Mouse (Mus musculus): ENCODE data around the gene Ifit3.
"Not testable (repeated sequence)": the region's sequence is repeated elsewhere in the genome, so short reads cannot be mapped to it uniquely, and the experiment has no call there.

The Ifit3 gene

DNA sequence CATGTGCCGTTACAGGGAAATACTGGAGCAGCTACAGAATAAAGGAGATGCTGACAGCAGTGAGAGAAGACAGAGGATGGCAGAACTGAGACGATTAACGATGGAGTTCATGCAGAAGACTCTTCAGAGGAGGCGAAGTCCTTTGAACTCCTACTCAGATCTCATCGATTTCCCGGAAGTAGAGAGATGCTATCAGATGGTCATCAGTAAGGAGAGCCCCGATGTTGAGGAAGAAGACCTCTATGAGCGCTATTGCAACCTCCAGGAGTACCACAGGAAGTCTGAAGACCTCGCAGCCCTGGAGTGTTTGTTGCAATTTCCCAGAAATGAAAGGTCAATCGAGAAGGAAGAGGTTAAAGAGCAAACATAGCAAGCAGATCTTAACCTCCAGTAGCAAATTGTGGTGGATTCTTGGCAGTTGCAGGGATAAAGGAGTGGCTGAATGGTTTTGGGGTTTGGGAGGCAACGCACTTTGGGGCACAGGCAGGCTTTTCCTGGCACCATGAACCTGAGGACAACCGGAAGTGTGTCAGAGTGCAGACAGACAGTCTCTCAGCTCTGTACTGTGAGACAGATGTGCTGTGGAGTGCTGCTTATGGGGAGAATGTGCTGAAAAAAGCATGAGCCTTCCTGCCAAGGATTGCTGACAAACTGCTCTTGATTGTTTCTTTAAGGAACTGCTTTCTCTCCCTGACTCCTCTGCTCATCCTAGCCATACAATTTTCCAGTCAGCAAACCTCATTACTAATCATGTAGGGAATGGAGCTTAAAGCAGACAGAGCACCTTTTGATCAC lies 4.8 kb downstream of the Ifit3 start:
- DNase-seq (ENCODE audit: extremely low read depth, low read depth, low spot score): not testable (repeated sequence)

DNA sequence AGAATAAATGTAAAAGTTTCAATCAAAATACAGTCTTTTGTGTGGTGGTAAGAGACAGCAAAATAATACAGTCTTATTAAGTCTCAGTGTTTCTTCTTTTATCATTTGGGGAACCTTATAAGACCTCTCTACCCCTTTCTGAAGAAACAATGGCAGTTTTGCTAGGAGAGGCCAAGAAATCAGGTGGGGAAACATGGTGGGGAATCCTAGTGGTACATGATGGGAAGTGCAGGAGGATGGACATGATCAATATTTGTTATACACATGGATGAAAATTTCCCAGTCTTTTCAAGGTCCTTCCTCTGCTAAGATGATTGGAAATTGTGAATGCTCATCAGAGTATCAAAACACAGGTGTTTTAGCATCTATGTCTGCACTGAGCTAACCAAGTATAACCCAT lies 5.6 kb downstream of the Ifit3 start:
- DNase-seq (ENCODE audit: extremely low read depth, low read depth, low spot score): no peak

DNA sequence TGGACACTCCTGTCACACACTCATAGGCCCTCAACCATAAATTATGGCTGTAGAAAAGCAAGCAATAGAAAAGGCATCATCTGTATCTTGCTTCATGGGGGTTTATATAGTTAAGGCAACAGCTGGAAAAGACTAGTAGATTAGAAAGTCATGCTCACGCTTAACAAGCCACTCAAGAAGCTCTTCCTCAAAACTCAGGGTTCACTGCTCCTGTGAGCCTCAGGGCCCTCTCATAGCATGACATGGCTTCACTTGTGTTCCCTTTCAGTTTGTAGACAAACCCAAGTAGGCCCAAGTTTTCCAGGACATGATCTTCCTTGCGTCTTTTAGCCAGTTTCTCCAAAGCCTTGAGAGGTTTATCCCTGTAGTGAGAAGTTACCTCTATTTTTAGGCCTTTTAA lies 10.1 kb downstream of the Ifit3 start:
- no peak for DNase-seq (ENCODE audit: extremely low read depth, low read depth, low spot score)

DNA sequence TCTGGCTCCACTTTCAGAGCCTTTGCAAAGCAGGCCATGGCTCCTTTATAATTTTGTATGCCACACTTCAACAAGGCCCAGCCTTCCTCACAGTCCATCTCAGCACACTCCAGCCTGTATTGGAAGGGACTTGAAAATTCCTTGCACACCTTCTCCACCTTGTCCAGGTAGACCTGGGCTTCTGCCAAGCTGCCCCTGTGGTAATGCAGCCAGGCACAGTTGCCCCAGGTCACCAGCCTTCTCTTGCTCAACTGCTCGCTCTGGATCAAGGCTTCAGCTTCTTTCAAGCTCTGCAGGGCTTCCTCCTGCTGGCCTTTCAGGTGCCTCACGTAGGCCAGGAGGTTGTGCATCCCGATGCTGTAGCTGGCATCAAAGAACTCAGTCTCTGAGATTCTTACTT lies 11.2 kb downstream of the Ifit3 start:
- DNase-seq (ENCODE audit: extremely low read depth, low read depth, low spot score): not testable (repeated sequence)

DNA sequence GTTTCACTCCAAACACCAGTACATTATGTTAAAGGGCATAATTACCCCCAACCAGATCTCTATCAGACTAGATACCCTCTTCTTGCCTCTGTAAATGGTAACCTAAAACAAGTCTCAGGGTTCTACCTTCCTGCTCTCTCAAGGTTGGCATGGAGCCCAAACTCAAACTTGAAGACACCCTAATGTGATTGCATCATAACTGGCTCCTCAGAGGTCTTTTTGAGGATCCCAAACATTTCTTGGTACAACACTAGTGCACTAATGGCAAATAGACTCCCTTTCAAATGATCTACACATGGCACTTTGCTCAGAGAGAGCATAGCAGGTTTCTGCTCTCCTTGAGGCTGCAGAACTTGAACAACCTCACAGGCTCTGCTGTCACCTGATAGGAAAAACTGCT lies 13.5 kb downstream of the Ifit3 start:
- no peak for DNase-seq (ENCODE audit: extremely low read depth, low read depth, low spot score)

DNA sequence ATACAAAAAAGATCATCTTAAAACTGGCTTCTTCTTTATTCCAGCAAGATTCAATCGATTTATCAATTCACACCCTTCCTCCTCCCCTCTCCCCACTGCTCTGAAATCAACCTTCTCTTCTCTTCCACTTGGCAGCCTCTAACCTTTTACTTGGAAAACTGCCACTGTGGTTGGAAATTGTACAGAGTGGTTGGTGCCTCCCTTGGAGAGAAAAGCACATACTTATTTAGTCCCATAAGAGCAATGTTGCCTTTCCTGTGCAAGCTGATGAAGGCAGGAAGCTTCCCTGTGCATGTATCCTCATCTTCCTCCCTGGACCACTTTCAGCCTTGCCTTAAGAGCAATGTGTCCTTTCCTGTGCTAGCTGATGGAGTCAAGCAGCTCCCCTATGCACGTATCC lies 15.0 kb downstream of the Ifit3 start:
- no peak for DNase-seq (ENCODE audit: extremely low read depth, low read depth, low spot score)

DNA sequence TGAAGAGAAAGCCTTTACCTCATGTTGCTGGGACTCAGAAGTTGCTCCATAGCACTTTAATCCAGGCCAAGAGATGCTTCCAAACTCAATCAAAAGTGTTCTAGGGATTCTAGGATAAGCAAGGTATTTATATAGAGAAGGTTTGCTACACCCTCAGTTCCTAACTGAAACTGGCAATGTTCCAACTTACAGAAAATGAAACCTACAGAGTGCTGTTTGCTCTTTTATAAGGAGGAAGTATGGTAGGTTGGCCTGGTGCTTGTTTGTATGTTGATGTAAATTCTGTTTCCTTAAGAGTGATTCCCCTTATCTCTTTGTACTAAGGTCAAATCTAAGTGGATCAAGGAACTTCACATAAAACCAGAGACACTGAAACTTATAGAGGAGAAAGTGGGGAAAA lies 15.9 kb downstream of the Ifit3 start:
- not testable (repeated sequence) for DNase-seq (ENCODE audit: extremely low read depth, low read depth, low spot score)

DNA sequence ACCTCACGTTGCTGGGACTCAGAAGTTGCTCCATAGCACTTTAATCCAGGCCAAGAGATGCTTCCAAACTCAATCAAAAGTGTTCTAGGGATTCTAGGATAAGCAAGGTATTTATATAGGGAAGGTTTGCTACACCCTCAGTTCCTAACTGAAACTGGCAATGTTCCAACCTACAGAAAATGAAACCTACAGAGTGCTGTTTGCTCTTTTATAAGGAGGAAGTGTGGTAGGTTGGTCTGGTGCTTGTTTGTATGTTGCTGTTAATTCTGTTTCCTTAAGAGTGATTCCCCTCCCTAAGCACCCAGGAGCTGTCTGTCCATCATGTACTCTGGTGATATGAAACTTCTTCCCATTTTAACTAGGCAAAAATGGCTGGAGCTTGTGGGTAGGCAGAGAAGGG lies 18.6 kb downstream of the Ifit3 start, which contains the start of gene Ifit1bl1:
Ifit1bl1 (minus strand) TSS at position 69 of the 400 bp plus-strand sequence.
- not testable (repeated sequence) for DNase-seq (ENCODE audit: extremely low read depth, low read depth, low spot score)

DNA sequence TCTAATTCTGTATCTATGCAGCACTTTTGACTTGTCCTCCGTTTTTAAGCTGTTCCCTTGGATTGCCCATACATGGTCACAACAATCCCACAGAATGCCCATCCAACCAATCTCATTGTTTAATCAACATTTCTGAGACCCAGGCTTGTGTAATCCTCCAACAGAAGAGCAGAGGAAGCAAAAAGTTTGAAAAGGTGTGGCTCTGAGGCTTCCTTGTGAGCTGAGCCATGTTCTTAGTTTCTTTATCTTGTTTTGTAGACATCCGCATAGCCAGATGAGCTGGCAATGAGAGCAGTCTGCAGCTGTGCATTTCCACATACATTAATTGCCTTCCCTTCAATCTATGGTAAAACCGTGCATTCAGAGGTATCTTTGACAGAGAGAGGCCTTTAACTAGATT lies 22.1 kb downstream of the Ifit3 start:
- DNase-seq (ENCODE audit: extremely low read depth, low read depth, low spot score): no peak

DNA sequence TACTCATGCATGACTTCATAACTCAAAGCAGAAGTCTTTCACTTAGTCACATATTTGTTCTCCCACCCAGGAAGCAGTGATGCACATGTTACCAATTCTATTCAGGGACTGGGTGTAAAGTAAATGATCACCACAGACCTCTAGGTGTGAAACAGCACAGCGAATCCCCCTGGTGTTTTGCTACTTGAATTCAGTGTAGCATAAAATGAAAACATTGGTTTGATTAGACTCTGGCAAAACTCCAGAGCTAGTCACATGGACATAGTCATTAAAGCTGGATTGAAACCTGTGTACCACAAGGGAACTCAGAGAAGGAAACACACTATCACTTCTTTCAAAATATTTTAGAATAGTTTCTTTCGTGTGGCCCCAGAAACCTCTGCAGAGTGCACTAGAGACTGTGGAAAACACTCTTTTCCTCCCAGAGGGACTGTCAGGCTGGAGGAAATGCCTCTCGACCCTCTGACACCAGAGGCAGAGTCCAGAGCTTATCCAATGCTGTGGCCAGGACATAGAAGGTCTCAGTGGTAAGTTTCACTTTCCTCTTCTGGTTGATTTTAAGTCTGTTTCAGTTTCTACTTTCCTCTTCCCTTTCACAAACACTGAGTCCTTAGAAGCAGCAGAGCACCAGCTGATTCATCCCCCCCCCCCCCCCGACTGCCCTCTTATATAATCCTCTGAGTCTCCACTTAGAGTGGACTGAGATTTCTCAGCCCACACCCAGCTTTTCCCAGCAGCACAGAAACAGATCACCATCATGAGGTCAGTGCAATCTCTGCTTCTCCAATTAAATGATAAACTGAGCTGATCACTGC lies 24.1 kb downstream of the Ifit3 start, which contains the start of gene Ifit3b:
Ifit3b (plus strand) TSS at position 734 of the 815 bp plus-strand sequence.
- not testable (repeated sequence) for DNase-seq (ENCODE audit: extremely low read depth, low read depth, low spot score)

DNA sequence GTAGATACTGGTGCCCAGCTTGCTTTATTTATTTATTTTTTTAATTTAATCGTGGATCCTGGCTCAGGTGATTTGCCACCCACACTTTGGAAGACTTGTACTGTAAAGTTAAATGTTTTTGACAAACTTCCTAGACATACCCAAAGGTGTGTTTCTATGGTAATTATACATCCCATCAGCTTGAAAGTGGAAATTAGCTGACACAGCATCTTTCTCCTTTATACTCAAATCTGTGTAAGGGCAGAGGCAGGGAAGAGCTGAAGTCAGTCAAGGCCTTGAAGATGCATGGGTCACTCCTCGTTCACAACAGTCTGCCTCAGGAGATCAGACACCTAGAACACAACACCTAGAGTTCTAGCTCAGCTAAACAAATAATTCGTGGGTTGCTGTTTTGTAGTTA lies 26.8 kb downstream of the Ifit3 start:
- DNase-seq (ENCODE audit: extremely low read depth, low read depth, low spot score): not testable (repeated sequence)

DNA sequence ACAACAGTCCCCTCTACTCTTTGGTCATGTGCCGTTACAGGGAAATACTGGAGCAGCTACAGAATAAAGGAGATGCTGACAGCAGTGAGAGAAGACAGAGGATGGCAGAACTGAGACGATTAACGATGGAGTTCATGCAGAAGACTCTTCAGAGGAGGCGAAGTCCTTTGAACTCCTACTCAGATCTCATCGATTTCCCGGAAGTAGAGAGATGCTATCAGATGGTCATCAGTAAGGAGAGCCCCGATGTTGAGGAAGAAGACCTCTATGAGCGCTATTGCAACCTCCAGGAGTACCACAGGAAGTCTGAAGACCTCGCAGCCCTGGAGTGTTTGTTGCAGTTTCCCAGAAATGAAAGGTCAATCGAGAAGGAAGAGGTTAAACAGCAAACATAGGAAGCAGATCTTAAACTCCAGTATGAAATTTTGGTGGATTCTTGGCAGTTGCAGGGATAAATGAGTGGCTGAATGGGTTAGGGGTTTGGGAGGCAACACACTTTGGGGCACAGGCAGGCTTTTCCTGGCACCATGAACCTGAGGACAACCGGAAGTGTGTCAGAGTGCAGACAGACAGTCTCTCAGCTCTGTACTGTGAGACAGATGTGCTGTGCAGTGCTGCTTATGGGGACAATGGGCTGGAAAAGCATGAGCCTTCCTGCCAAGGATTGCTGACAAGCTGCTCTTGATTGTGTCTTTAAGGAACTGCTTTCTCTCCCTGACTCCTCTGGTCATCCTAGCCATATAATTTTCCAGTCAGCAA lies 29.1 kb downstream of the Ifit3 start:
- not testable (repeated sequence) for DNase-seq (ENCODE audit: extremely low read depth, low read depth, low spot score)

DNA sequence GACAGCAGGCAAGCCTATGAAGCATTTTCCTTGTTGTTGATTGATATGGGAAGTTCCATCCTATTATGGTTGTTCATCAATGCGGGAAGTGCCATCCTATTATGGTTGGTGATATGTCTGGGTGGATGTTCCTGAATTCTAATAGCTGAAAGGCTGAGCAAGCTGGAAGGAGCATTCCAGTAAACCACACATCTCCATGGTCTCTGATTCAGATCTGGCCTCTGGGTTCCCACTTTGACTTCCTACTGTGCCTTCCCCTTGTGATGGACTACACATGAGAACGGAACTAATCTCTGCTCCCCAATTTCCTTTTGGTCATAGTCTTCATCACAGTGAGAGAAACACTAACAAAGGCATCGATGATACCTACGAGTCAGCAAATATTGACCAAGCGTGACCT lies 37.5 kb downstream of the Ifit3 start:
- no peak for DNase-seq (ENCODE audit: extremely low read depth, low read depth, low spot score)

DNA sequence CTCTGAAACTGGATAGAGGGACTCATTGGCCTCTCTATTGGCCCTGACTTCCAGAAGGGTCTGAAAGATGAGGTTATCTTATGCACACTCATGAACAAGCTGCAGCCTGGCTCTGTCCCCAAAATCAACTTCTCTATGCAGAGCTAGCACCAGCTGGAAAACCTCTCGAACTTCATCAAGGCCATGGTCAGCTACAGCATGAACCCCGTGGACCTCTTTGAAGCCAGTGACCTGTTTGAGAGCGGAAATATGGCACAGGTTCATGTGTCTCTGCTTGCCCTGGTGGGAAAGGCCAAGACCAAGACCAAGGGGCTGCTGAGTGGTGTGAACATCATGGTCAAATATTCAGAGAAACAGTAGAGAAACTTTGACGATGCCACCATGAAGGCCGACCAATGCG lies 40.5 kb downstream of the Ifit3 start:
- no peak for DNase-seq (ENCODE audit: extremely low read depth, low read depth, low spot score)

DNA sequence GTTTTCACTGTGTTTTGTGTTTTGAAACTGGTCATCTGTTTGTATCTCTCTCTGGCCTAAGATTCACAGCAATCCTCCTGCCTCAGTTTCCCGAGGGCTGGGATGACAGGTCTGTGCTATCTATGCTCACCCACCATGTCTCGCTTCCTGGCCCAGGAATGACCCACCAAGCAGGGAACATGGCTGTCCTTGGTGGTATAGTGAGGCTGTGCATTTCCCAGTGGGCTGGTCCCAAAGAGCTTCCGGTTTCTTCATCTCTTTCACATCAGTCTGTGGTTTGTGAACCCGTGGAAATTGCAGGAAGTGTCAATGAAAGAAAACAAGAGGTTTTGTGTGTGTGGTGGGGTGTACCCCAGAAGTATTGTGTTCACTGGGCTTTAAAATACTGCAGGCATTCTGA lies 41.3 kb downstream of the Ifit3 start:
- no peak for DNase-seq (ENCODE audit: extremely low read depth, low read depth, low spot score)

DNA sequence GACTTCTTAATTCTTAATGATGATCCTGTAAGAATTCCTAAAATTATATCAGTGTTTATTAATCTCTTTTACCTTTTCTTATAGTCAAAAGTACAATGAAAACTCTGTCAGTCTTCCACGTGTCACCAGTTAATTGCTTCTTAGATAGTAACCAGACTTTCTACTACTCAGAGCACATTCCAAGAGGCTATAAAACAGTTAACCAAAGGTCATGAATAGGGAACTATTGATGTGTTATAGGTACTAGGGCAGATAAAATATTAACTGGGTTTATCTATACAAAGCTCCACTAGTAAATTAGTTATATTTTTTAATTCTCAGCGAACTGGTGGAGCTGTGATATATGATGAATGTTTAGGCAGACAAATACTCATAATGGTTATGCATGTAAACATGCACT lies 44.2 kb downstream of the Ifit3 start:
- DNase-seq (ENCODE audit: extremely low read depth, low read depth, low spot score): no peak

DNA sequence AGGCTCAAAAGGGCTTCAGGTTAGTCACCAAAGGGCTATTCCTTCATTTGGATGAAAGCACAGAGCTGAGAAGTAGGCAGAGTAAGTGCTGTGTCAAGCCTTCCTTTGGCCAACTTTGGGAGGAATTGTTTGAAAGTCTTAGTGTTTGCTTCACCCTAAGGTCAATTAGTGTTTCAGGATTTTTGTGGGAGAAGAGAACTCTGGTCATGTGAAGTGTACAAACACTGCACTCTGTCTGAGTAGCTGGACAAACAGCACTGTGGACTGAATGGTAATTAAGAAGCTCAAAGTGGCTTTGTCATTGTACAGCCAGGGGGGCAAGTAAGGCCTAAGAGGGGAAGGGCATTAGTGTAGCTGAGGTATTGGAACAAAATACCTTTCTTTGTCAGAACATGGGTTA lies 48.2 kb downstream of the Ifit3 start:
- no peak for DNase-seq (ENCODE audit: extremely low read depth, low read depth, low spot score)

DNA sequence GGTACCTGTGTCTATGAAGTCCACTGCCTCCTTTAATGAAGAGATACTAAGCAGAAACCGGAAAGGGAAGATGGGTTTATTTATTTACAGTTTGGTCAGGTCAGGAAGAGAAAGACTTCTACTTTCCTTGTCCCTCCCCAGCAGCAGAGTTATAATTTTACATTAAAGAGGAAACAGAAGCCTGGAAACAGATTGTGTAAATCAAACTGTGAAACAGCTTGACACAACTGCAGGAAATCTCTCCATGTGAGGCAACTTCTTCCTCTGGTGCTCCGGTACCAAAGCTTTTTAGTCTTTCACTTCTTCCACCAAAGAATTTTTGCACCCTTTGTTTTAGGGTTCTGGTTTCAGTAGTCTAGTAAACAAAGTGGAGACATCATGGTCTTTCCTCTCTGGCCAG lies 50.2 kb downstream of the Ifit3 start:
- no peak for DNase-seq (ENCODE audit: extremely low read depth, low read depth, low spot score)

DNA sequence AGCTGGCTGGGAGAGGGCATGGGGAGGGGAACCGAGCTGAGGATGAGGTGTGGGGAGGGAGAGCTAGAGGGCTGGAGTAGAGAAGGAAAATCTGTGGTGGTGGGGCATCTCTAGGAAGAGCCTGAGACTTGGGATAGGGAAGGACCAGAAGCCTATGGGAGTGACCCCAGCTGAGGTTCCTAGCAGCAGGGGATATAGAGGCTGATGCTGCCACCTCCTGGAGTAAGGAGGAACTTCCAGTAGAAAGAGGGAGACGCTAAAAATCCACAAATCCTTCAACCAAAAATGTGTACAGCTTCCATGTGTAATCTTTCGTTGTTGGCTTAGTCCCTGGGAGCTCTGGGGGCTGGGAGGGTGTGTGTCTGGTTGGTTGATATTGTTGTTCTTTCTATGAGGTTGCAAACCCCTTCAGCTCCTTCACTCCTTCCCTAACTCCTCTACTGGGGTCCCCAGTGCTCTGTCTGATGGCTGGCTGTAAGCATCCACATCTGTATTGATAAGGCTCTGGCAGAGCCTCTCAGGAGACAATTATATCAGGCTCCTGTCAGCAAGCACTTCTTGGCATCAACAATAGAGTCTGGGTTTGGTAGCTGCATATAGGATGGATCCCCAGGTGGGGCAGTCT lies 53.7 kb downstream of the Ifit3 start:
- DNase-seq (ENCODE audit: extremely low read depth, low read depth, low spot score): no peak
